Mouse (Mus musculus) thymus, adult 2 months (tissue): ENCODE measurements at regions not wholly inside any gene's neighbourhood (a gene's known extent, or its start where the extent isn't known, plus 50 kb on each side); places are given as distances from the start of the nearest gene placed in this dataset.

Source experiments
- CTCF ChIP-seq: fragments of 200-500 bp; IDR thresholded peaks from 2 replicates; pipeline ENCODE4 v1.5.1; 2012; ENCODE audit warnings: mild to moderate bottlenecking, control low read depth, low read length, moderate library complexity, borderline replicate concordance; ENCODE audit not compliant: control insufficient read depth, poor library complexity, insufficient read depth; ENCODE audit errors: extremely low read depth
- POLR2A ChIP-seq: fragments of 200-500 bp; IDR thresholded peaks from 2 replicates; pipeline ENCODE4 v1.6.1; 2012; ENCODE audit warnings: mild to moderate bottlenecking, low read length, control low read depth, moderate library complexity; ENCODE audit not compliant: control insufficient read depth, poor library complexity, insufficient read depth; ENCODE audit errors: extremely low read depth

GRCm38 (mm10) chr13:97554601-97555000 lies 205.8 kb downstream of the Gm10260 start:
- TF ChIP-seq CTCF (no peak), POLR2A (no peak)
